Mouse (Mus musculus) G1E (cell line): ENCODE data around the gene Hoxd3.

ENCODE experiments used
- CTCF ChIP-seq: IDR thresholded peaks from 2 replicates; pipeline ENCODE4 v1.5.1; 2012; ENCODE audit warnings: low read depth, low read length, inconsistent platforms, mixed read lengths
- GATA1 ChIP-seq: IDR thresholded peaks from 2 replicates; pipeline ENCODE4 v1.6.1; 2012; ENCODE audit warnings: borderline replicate concordance, low read length, inconsistent platforms, mixed read lengths
- GATA2 ChIP-seq: IDR thresholded peaks from 2 replicates; pipeline ENCODE4 v1.6.1; 2012; ENCODE audit warnings: low read depth, low read length, inconsistent platforms, borderline replicate concordance
- POLR2AphosphoS5 ChIP-seq: IDR thresholded peaks from 2 replicates; pipeline ENCODE4 v1.6.1; 2012; ENCODE audit warnings: low read depth, low read length, inconsistent platforms; ENCODE audit not compliant: insufficient replicate concordance
- TAL1 ChIP-seq: conservative IDR thresholded peaks from 2 replicates; pipeline ENCODE4 v1.6.1; 2012; ENCODE audit warnings: low read depth, low read length, inconsistent platforms, mixed read lengths

- no peak for TF ChIP-seq CTCF
- no peak for TF ChIP-seq TAL1
- no peak for TF ChIP-seq GATA1
- TF ChIP-seq GATA2 = no peak
- no peak for TF ChIP-seq POLR2AphosphoS5
Observed at GRCm38 (mm10) chr2:74730331-74730730, 18.6 kb downstream of the Hoxd3 start.
